Mouse (Mus musculus) liver, embryonic 13.5 days (tissue): ENCODE results near the gene Lclat1. TPM values are rescaled to one million over a fixed set of nuclear protein-coding genes. Genes with fewer than 3 reads are reported as not detected.
"Not testable (repeated sequence)": the region's sequence is repeated elsewhere in the genome, so short reads cannot be mapped to it uniquely, and the experiment has no call there.

Experiments used
- ATAC-seq: fragments of 200-750 bp; cut with Nextera tagmentation; 2 replicates; pipeline ENCODE4 v1.8.0; 2017; ENCODE audit warnings: low read depth, mild to moderate bottlenecking, moderate number of reproducible peaks, moderate library complexity
- DNase-seq: peaks from one replicate; pipeline ENCODE4 v3.0.0; 2022
- H3K27ac ChIP-seq: fragments of 300-500 bp; sonication (generic); 2 replicates; pipeline ENCODE4 v1.5.1; 2015; ENCODE audit warnings: moderate library complexity, mild to moderate bottlenecking, inconsistent platforms
- H3K27me3 ChIP-seq: fragments of 300-500 bp; sonication (generic); 2 replicates; pipeline ENCODE4 v1.6.1; 2015; ENCODE audit warnings: mild to moderate bottlenecking, inconsistent platforms
- H3K36me3 ChIP-seq: fragments of 300-500 bp; sonication (generic); 2 replicates; pipeline ENCODE4 v1.6.1; 2015; ENCODE audit warnings: mild to moderate bottlenecking, inconsistent platforms
- H3K4me1 ChIP-seq: fragments of 300-500 bp; sonication (generic); replicated peaks from 2 replicates; pipeline ENCODE4 v1.6.1; 2015; ENCODE audit warnings: inconsistent platforms
- H3K4me2 ChIP-seq: fragments of 300-500 bp; sonication (generic); 2 replicates; pipeline ENCODE4 v1.6.1; 2015; ENCODE audit warnings: inconsistent platforms, mild to moderate bottlenecking, moderate library complexity
- H3K4me3 ChIP-seq: fragments of 300-500 bp; sonication (generic); replicated peaks from 2 replicates; pipeline ENCODE4 v1.5.1; 2015; ENCODE audit warnings: mild to moderate bottlenecking, inconsistent platforms
- H3K9ac ChIP-seq: fragments of 300-500 bp; sonication (generic); 2 replicates; pipeline ENCODE4 v1.6.1; 2015; ENCODE audit warnings: mild to moderate bottlenecking, inconsistent platforms
- H3K9me3 ChIP-seq: fragments of 300-500 bp; sonication (generic); replicated peaks from 2 replicates; pipeline ENCODE4 v1.6.1; 2016; ENCODE audit warnings: inconsistent platforms
- whole genome bisulfite sequencing: fragments of 180-500 bp; shearing (Covaris S2); methylation state at CpG from one replicate; pipeline ENCODE4 v1.1.7; 2015; ENCODE audit not compliant: insufficient replicate concordance; 5-methylcytosine and 5-hydroxymethylcytosine counted together
- polyA plus RNA-seq: library from polyadenylated mRNA; unstranded; fragments of >200 nt; fragmentation: Nextera tagmentation; extraction: Ambion mirVana; gene quantifications from 2 replicates; pipeline ENCODE4 v1.2.1, GENCODE M21; 2015

Gene Lclat1
- polyA plus RNA-seq, 1 experiment from 2014 or later: 1.7 TPM

DNA sequence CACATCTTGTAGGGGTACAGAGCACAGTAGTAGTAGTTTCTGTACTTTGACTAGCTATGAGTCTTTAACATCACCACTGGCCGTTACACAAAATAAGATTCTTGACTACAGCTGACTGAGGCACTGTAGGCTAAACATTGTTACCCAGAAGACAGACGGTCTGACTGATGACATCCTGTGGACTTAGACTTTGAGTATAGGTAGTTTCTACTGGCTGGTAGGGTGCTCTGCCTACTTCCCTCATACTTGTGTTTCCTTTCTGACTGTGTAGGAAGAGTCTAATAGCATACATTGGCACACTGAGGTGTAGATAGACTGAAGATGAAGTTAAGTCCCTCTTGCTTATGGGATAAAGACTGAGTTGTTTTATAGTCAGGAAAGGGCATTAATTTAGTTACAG is 37.6 kb downstream of the Lclat1 start:
- no peaks in the 10 kb centered on the region for H3K36me3 ChIP-seq
- 70% methylated on average over 2 of the region's 2 CpGs for WGBS
- H3K4me3 ChIP-seq: no peak overlapping the region
- ATAC-seq: no peak
- H3K27me3 ChIP-seq: peaks cover 4% of the 10 kb centered on the region
- H3K9me3 ChIP-seq: no peaks in the 10 kb centered on the region
- no peak overlapping the region for H3K27ac ChIP-seq
- no peak overlapping the region for H3K9ac ChIP-seq
- DNase-seq: no peak
- peaks cover 16% of the 10 kb centered on the region for H3K4me1 ChIP-seq
- H3K4me2 ChIP-seq: no peak overlapping the region

DNA sequence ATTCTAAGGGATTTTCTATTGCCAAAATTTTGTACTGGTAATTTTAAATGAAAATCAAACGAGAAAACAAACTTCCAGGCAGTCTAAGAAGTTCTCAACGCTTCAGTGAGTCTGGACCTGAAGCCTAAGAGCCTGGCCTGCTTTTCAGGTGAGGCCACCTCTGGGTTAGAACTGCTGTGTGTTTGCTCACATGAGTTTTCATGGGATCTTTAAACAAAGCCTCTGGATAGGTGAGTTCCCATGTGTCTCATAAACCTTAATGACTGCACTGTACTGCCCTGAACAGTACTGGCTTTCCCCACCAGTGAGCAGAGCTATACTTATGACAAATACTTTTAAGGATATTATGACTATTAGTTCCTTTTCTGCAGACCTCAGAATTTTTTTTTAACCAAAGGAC is 40.8 kb downstream of the Lclat1 start:
- no peak overlapping the region for H3K4me2 ChIP-seq
- WGBS: 73% methylated on average over 2 of the region's 2 CpGs
- no peaks in the 10 kb centered on the region for H3K4me1 ChIP-seq
- no peaks in the 10 kb centered on the region for H3K36me3 ChIP-seq
- DNase-seq: no peak
- no peak for ATAC-seq
- no peaks in the 10 kb centered on the region for H3K9me3 ChIP-seq
- H3K27ac ChIP-seq: no peak overlapping the region
- H3K4me3 ChIP-seq: no peak overlapping the region
- H3K27me3 ChIP-seq: peaks cover 4% of the 10 kb centered on the region
- no peak overlapping the region for H3K9ac ChIP-seq

DNA sequence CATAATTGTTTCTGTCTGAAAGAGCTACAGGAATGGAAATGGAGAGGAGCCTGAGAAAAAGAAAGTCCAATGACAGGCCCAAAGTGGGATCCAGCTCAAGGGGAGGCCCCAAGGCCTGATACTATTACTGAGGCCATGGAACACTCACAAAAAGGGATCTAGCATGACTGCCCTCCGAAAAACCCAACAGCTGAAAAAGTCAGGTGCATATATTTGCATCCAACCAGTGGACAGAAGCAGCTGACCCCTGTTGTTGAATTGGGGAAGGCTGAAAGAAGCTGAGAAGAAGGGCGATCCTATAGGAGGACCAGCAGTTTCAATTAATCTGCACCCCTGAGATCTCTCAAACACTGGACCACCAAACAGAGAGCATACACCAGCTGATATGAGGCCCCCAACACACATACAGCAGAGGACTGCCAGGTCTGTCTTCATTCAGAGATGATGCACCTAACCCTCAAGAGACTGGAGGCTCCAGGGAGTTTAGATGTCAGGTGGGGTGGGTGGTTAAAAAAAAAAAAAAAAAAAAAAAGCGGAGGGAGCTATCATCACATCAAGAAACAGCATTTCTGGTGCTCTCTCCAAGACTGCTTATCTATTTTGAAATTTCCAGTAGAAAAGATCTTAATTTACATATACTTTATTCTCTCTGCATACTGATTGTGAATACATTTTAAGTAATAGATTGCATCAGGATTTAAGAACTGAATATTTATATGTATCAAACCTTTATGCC is 45.2 kb downstream of the Lclat1 start:
- H3K4me2 ChIP-seq, H3K27me3 ChIP-seq, H3K27ac ChIP-seq, H3K9ac ChIP-seq, H3K4me1 ChIP-seq, DNase-seq, ATAC-seq, H3K36me3 ChIP-seq, H3K4me3 ChIP-seq, H3K9me3 ChIP-seq: not testable (repeated sequence)
- 69% methylated on average over 3 of the region's 3 CpGs for WGBS

DNA sequence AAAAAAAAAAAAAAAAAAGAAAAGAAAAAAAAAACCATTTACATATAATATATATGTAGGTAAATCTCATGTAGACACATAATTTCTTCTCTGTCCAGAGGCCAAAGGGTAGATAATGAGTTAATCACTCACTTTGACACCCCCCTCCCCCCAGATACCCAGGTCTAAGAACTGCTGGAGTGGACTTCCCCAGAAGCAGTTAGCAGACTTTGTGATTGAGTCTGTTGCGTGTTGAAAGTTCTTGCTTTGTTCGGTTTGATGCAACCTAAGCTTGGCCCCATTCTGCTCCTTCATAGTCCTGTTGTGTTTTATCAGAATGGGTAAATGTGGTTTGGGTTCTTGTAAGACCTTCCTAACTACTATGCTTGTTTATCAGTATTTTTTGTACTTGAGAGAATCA is 45.9 kb downstream of the Lclat1 start:
- no peak overlapping the region for H3K9ac ChIP-seq
- H3K4me3 ChIP-seq: no peak overlapping the region
- DNase-seq (no peak), ATAC-seq (no peak)
- H3K27ac ChIP-seq: no peak overlapping the region
- no peaks in the 10 kb centered on the region for H3K4me1 ChIP-seq
- no peaks in the 10 kb centered on the region for H3K36me3 ChIP-seq
- no peak overlapping the region for H3K4me2 ChIP-seq
- H3K9me3 ChIP-seq: no peaks in the 10 kb centered on the region
- 48% methylated on average over 2 of the region's 2 CpGs for WGBS
- no peaks in the 10 kb centered on the region; the same call in 1 of the 2 replicates for H3K27me3 ChIP-seq

DNA sequence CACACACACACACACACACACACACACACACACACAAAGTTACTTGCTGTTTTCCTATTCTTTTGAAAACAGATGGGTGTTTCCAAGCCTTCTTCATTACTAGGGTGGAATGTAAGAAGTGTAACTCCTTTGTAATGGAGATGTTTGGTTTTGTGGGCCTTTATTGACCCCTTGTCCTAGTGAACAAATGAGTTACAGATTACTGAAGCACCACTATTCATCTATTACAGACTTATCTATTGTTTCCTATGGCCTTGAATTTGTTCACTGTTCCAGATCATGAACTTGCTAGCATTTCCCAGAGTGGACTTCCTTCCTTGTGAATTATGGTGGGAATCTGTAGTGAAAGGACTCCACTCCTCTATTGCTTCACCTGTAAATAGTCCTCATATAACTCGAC is 48.8 kb downstream of the Lclat1 start:
- no peaks in the 10 kb centered on the region for H3K4me1 ChIP-seq
- WGBS: 72% methylated on average over 1 of the region's 1 CpGs

DNA sequence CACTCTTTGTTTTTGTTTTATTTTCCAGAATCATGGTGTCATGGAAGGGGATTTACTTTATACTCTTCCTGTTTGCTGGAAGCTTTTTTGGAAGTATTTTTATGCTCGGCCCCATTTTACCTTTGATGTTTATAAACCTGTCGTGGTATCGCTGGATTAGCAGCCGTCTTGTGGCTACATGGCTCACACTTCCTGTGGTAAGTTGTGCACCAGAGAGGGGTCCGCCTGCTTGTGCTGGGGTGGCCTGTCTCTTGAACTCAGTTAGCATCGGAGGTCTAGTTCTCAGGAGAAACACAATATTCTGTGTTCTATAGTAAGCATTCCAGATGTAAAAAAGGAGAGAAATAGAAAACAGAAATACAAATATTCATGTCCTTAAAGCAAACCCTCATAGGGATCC is 54.0 kb downstream of the Lclat1 start:
- no peak for DNase-seq
- no peak overlapping the region for H3K4me3 ChIP-seq
- no peaks in the 10 kb centered on the region for H3K36me3 ChIP-seq
- H3K9me3 ChIP-seq: no peaks in the 10 kb centered on the region
- 31% methylated on average over 6 of the region's 6 CpGs for WGBS
- no peak overlapping the region for H3K9ac ChIP-seq
- peaks cover 5% of the 10 kb centered on the region; the same call in 1 of the 2 replicates for H3K4me1 ChIP-seq
- H3K27ac ChIP-seq: no peak overlapping the region
- ATAC-seq: no peak
- H3K27me3 ChIP-seq: no peaks in the 10 kb centered on the region
- H3K4me2 ChIP-seq: no peak overlapping the region

More for the DNA sequence above, 48.8 kb downstream of the Lclat1 start:
- H3K4me2 ChIP-seq: no peak overlapping the region
- no peak overlapping the region for H3K9ac ChIP-seq
- no peak for DNase-seq
- H3K27ac ChIP-seq: no peak overlapping the region
- H3K4me3 ChIP-seq: no peak overlapping the region
- H3K36me3 ChIP-seq: no peaks in the 10 kb centered on the region
- no peaks in the 10 kb centered on the region for H3K27me3 ChIP-seq
- no peak for ATAC-seq
- no peaks in the 10 kb centered on the region for H3K9me3 ChIP-seq

DNA sequence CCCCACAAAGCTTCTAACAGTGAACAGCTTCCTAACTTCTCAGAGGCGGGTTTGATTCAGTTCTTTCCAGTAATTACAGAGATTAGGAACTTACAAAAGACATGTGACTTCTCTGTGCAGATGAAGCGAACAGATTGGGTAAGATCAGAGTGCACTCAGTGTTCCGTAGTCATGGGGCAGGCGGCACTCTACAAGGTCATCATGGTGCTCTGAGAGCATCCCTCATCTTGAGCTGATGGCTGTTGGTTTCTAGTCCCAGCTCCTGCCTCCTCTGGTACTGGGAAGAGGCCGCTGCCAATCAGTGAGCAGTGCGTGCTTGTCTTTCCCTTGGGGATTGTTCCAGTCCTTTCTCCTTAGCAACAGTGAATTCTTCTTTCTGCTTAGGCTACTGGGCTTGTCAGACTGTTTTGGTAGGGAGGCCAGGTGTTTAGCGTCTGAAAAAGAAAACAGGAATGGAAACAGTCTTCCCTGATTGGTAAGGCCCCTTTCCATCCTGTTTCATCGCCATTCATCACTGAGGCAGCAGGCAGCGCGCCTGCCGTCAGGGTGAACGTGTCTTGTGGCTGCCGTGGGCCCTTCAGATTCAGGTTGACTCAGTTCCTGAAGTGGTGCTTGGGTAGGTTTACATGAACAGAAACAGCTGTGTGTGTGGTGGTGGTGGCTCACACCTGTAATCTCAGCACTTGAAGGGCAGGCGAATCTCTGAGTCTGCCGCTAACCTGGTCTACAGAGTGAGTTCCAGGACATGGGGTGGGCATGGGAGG is 54.8 kb downstream of the Lclat1 start:
- no peak for ATAC-seq
- Histone ChIP-seq H3K27me3 (no peaks in the 10 kb centered on the region), H3K4me3 (no peak overlapping the region), H3K9ac (no peak overlapping the region), H3K36me3 (no peaks in the 10 kb centered on the region), H3K4me1 (peaks cover 5% of the 10 kb centered on the region; the same call in 1 of the 2 replicates), H3K27ac (no peak overlapping the region), H3K4me2 (no peak overlapping the region), H3K9me3 (no peaks in the 10 kb centered on the region)
- WGBS: 79% methylated on average over 15 of the region's 15 CpGs
- DNase-seq: no peak

DNA sequence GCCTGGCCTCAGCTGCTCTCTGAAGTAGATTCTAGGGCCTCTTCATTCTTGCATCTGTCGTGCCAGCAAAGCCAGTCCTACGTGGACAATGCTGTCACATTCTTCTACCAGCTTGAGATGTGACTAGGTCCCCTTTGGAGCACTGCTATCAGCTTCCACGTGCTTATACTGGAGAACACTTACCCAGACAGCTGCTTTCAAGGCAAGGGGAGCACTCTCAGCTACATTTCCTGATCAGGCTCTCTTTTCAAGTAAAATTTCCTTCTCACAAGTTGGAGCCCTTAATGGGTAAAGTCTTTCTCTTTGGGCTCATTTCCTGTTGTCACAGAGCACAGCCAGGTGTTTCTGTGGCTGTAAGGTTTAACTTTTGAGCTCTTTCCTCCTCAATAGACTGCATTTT is 55.8 kb downstream of the Lclat1 start:
- Histone ChIP-seq H3K4me1 (peaks cover 5% of the 10 kb centered on the region; the same call in 1 of the 2 replicates), H3K4me3 (no peak overlapping the region), H3K36me3 (no peaks in the 10 kb centered on the region), H3K9ac (no peak overlapping the region), H3K27me3 (no peaks in the 10 kb centered on the region), H3K4me2 (no peak overlapping the region), H3K27ac (no peak overlapping the region), H3K9me3 (no peaks in the 10 kb centered on the region)
- no peak for ATAC-seq
- DNase-seq: no peak
- 47% methylated on average over 3 of the region's 3 CpGs for WGBS

DNA sequence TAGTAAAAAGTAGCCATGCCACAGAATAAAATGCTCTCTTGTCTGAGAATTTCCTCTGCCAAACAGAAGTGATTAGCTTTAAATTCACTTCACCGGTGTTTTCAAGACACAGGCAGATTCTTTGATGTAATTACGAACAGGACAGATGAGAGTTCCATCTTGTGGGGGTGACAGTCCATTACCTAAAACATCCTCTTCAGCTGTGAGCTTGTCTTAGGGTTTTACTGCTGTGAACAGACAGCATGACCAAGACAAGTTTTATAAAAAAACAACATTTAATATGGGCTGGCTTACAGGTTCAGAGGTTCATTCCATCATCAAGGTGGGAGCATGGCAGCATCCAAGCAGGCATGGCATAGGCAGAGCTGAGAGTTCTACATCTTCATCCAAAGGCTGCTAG is 56.3 kb downstream of the Lclat1 start:
- WGBS: 80% methylated on average over 2 of the region's 2 CpGs
- ATAC-seq: no peak
- DNase-seq: no peak
- no peak overlapping the region for H3K9ac ChIP-seq
- H3K9me3 ChIP-seq: no peaks in the 10 kb centered on the region
- no peak overlapping the region for H3K4me3 ChIP-seq
- H3K4me2 ChIP-seq: no peak overlapping the region
- H3K36me3 ChIP-seq: no peaks in the 10 kb centered on the region
- no peak overlapping the region for H3K27ac ChIP-seq
- peaks cover 5% of the 10 kb centered on the region; the same call in 1 of the 2 replicates for H3K4me1 ChIP-seq
- no peaks in the 10 kb centered on the region for H3K27me3 ChIP-seq

DNA sequence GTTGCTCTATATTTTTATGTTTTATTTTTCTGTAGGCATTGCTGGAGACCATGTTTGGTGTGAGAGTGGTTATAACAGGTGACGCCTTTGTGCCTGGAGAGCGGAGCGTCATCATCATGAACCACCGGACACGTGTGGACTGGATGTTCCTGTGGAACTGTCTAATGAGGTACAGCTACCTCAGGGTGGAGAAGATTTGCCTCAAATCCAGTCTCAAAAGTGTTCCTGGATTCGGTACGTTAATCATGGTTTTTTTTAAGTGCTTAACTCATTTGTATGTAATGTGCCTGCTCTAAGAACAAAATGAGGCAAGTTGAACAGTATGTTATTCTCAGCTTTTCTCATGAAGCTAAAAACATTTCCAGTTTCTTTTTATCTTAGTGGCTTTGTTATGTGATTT is 61.7 kb downstream of the Lclat1 start:
- H3K4me3 ChIP-seq: no peak overlapping the region

DNA sequence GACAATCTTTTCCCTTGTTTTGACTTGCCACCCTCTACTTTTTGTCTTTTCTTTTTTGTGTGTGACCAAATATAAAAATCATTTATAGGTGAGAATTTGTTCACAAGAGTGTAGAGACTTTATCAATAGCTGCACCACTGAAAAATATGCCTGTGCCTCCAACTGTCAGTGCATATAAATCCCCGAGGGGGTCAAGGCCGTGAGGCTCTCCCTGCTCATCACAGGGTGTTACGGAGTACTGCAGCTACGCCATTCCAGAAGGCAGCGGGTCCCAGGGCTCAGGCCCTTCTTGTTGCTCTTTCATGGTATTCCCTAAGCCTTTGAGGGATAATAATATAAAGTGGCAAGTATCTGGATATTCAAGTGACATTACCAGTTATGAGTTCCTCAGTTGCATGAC is 62.4 kb downstream of the Lclat1 start:
- DNase-seq (no peak), ATAC-seq (no peak)
- no peak overlapping the region for H3K4me3 ChIP-seq
- 81% methylated on average over 5 of the region's 5 CpGs for WGBS
- no peak overlapping the region for H3K27ac ChIP-seq
- H3K9ac ChIP-seq: no peak overlapping the region
- no peaks in the 10 kb centered on the region for H3K4me1 ChIP-seq
- no peaks in the 10 kb centered on the region for H3K9me3 ChIP-seq
- H3K36me3 ChIP-seq: no peaks in the 10 kb centered on the region
- H3K27me3 ChIP-seq: no peaks in the 10 kb centered on the region
- H3K4me2 ChIP-seq: no peak overlapping the region

More for the DNA sequence above, 61.7 kb downstream of the Lclat1 start:
- no peak for ATAC-seq
- H3K9ac ChIP-seq: no peak overlapping the region
- H3K9me3 ChIP-seq: no peaks in the 10 kb centered on the region
- H3K27ac ChIP-seq: no peak overlapping the region
- H3K4me1 ChIP-seq: peaks cover under 1% of the 10 kb centered on the region; the same call in 1 of the 2 replicates
- no peaks in the 10 kb centered on the region for H3K36me3 ChIP-seq
- DNase-seq: no peak
- no peaks in the 10 kb centered on the region for H3K27me3 ChIP-seq
- no peak overlapping the region for H3K4me2 ChIP-seq
- 87% methylated on average over 7 of the region's 7 CpGs for WGBS
